Mouse (Mus musculus): ENCODE measurements around the gene Gtf3c1.

- TF ChIP-seq POLR2A (IDR thresholded peaks at IDR 0.05; ENCODE audit: low read depth, low read length) (no peak), CTCF (conservative IDR thresholded peaks at IDR 0.05; ENCODE audit: insufficient read depth, insufficient read length, low read depth, low read length) (no peak)
Observed at GRCm38 (mm10) chr7:125679936-125680335, 27.6 kb downstream of the Gtf3c1 start.
